Mouse (Mus musculus) right cerebral cortex, postnatal 4 days (tissue): ENCODE results near the gene Mul1.

ENCODE experiments used
- DNase-seq: peaks from one replicate; pipeline ENCODE4 v3.0.0-alpha.2; 2022

Gene Mul1

DNA sequence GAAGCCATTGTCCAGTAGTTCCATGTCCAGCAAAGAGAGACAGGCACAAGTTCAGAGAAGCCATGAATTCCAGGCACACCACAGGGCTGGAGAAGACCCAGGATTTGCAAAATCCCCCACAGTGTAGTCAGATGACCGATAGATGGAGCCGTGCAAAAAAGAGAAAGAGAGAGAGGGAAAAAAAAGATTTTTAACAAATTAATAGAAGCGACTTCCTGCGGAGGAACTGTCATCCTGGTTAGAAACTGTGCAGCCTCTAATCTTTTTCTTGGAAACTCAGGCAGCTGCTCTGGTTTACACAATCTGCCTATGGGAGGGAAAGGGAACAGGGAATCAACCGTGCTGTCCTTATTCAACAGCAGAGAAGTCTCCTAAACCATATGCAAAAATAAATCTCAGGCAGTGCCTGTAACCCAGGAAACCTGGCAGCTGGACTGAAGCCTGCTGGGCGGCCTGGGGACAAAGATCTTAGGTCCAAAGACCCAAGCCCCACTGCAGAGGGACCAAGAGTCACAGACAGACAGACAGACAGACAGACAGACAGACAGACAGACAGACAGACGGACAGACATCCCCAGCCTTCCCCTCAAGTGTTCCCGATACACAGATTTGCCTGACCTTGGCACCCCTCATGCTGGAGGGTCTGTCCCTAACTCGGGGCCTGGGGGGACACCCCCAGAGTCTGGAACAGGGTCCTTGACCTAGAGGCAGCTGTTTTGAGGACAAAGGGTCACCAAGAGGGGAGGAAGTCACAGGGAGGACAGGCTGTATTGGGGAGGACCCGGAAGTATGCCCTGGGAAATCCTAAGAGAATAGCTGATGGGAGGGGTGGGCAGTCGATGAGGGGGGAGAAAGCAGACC is 28.7 kb downstream of the Mul1 start:
- peak; percentile 52 for DNase-seq

DNA sequence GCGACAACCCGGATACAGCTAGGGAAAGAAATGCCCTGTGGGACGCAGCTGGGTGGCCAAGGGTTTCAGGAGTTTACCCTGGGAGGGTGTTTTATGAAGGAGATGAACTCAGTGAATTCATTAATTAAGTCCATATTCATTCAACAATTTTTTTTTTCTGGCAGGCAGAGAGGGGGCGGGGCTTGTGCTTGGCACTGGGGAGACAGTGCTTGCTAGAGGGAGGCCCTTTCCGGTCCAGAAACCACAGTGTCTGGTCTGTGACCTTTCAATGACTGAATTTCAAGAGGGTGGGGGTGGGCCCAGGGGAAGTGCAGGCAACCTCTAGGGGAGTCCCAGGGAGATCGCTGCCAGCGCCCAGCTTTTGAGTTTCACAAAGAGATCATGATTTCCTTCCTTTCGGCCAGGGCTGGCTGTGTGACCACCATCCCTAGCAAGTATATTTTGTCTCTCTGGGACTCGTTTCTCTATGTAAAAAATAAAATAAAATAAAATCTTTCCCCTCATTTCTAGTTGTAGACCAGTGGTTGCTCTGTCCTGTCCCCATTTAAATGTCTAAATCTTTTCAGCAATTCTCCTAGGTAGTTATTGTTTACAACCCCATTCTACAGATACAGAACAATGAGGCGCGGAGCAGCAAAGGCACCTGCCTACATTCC is 29.5 kb downstream of the Mul1 start:
- peak; percentile 58 for DNase-seq

DNA sequence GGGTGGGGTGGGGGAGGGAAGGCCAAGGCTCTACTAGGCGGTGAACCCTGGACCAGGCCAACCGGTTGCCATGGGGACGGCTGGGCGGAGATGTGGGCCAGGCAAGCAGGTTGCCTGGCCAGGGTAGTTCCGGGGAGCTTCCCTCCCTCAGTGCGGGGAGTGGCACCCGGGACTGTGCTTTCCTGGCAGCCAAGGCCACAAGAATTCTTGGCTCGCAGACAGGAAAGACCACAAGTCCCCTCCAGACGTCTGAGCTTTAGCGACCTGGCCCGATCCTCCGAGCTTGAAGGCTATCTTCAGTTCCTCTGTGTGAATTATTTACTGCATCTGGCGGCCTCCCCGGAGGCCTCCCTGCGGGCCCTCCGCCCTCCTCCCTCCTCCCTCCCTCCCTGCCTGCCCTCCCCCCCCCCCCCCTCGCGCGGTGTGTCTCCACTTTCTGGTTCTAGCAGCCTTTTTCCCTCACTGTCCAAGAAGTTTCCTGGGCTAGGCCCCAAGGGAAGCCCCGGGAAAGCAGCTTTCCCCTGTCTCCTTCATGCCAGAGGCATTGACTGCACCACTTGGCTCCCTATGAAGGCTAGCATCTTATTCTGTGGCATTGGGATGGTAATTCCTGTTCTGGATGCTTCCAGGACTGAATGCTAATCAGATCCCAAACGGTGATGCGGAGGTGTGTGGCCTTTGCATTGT is 30.3 kb downstream of the Mul1 start:
- peak; percentile 54 for DNase-seq

DNA sequence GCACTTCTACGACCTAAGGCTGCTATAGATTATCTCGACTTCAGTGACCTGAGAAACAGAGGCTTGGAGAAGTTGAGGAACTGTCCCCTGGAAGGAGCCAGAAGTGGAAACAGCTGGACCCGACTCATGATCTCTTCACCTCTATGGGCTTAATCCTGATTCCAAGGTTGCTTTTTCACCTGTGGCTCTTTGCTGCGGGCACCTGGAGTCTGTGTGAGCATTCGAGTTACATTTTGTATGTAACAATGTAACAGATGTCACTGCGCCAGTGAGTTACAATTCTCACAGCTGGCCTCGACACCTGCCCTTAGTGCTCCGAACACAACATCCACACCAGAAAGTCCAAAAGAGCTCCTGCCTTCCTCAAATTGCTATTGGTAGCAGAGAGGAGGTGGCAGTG is 31.0 kb downstream of the Mul1 start:
- DNase-seq, result no peak

DNA sequence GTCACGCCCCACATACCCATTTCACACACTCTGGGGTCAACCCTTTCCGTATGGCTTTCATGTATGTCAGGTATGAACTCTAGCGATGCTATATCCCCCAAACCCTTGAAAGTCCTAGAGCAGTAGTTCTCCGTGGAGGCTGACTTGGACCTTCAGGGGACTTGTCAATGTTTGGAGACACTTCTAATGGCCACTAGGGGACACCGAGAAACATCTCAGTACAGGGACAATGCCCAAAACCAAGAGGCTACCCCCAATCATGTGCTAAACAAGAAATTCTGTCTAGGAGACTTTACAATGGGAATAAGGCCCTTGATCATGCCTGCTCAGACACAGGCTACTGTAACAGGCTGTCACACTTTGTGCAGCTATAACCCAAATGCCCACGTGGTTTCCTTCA is 32.2 kb downstream of the Mul1 start:
- no peak for DNase-seq

DNA sequence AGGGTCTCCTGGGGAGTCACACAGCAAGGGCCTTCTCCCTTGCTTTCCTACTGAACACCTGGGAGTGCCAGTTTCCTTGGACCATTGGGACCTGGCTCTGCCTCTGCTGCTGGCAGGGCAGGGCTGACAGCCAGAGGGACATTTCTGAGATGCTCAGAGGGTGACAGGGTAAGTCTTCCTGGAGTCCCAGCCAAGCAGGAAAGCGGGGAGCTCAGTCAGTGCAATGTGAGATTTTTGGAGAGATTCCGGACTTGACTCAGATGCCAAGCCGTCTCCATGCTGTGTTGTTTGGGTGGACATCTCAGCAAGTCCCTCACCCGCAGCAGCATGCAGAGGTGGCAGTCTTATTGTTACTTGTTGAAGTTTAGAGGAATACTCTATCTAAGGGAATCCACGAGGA is 33.0 kb downstream of the Mul1 start:
- DNase-seq, result no peak

DNA sequence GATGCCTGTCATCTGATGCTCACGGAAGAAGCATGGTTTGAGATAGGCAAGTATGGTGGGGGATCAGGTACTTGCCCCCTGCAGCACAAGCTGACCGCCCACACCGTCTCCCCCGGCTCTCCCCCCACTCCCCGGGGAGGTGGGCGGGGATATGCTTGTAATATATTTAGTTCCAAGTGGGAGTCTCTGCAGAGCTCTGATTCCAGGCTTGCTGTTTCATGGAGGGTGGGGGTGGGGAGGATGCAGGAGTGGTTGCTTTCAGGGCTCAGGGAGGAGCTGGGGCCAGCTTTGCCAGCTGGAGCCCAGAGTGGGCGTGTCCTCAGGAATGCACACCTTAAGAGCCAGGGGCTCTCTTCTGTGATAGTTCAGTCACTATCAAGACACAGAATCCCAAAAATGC is 34.6 kb downstream of the Mul1 start:
- no peak for DNase-seq

DNA sequence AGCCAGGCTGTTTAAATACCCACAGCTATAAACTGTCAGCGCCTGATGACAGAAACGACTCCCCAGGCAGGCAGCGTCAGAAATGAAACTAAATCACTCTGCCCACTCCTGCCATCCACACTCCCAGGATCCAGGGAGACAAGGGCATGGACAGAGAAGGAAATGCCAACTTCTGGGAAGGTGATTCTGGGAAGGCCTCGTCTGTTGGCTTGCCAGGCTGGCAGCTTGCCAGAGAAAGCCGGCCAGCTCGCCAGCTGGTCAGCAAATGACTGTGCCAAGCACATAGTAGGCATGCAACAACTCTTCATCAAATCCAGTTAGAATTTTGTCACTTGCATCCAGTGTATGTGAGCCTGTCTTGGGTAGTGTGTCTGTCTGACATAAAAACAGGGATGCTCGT is 36.8 kb downstream of the Mul1 start:
- no peak for DNase-seq

DNA sequence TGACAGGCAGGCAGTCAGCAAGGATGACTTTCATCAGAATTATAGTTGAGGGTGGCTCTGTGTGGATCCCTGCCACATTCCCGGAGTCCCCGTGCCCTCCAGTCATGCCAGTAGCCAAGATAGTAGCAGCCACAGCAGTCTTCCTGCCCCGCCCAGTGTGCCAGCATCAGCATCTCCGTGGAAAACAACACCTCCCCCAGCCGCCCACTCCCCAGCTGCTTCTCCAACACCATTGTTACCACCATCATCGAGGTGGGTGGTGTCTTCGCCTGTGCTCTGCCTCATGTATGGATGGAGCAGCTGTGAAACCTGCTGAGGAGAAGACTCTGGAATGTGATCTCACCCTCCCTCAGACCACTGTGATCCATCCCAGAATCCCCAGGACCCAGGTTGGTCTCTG is 45.1 kb downstream of the Mul1 start:
- no peak for DNase-seq

DNA sequence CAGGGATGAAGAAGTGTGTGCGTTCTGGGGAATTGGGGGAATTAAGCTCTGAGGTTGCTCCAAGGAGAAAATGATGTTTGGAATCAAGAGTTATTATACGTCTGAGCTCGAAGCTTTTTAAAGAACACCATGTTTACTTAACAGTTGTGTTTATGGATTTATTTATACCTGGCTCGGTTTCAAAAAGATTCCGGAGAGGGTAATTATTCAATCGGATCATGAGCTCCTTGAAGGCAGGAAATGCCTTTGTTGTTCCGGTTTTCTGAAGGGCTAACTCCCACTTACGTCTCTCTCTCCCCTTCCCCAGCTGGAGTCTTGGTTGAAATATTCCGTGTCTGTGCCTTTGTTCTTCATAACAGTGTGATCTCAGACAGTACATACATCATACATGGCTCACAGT is 46.5 kb downstream of the Mul1 start:
- no peak for DNase-seq

DNA sequence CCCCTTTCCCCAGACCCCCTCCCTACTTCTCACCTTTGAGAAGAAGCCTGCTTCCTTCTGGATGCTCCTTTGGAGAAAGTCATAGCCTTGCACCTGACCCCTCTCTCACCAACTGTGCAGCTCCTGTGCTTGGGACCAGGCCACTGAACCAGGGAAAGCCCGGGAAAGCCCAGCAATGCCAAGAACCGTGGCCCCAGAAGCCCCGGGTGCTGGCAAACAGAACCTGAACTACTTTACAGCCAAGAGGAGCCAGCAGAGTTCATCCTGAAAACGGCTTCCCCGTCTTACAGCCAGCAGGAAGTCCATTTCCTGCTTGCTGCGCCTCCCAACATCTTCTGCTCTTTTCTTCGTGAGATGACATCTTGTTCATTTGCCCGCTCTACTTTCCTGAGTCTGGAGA is 48.2 kb downstream of the Mul1 start:
- DNase-seq, result no peak

DNA sequence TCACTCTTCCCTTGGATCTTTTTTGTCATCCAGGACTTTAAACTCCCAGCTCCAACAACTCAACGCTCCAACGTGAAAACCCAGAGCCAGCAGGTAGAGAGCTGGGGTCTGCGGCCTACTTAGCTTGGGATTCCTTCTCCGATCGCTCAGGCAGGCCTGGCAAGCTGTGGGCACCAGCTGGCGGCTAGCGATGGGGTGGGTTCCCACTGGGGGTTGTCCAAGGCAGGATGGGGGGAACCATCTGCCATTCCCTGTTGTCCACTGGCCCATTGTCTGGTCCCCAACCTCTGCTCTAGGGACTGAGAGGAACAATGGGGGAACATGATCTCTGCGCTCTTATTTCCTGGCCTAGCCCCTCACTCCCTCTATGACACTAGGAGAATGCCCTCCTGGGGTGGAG is 53.8 kb downstream of the Mul1 start:
- DNase-seq, result no peak

DNA sequence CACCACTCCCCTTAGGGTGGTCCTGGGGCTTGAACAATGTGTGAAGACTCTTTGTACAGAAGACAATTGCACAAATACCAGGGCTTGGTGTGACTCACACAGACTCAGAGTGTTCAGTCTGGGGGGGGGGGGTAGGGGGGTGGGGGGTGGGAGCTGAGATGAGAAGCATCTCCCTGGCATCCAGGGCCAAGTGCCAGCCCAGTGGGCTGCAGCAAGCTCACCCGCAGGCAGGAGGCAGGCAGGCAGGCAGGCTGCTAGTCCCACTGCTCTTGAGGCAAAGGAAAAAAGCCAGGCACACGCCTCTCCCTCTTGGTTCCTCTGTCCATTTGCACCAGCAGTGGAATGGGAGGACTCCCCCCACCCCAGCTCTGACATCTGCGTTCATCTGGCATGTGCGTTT is 56.6 kb downstream of the Mul1 start:
- DNase-seq, result no peak
